Mouse (Mus musculus): ENCODE results near the gene Pdf. TPM values are rescaled to one million over a fixed set of nuclear protein-coding genes. Genes with fewer than 3 reads are reported as not detected.

Pdf gene
- polyA plus RNA-seq, 1 experiment: 31.1 TPM

DNA sequence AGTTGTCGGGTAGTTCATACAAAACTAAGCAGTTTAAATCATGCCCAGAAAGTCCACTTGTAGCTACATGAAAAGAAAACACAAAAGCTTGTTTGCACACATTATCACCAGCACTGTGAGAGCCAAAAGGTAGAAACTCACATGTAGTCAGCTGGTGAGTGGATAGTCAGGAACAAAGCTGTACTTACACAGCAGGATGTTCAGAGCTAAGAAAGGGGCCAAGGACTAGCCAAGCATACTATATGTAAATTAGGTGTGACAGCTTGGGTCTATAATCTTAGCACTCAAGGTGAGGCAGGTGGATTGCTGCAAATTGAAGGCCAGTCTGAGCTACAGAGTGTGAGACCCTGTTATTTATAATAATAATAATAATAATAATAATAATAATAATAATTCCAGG, 14.2 kb upstream of the Pdf start:
- Histone ChIP-seq H3K79me2 (ENCODE audit: control insufficient read depth, insufficient read depth) (peaks cover 7% of the 10 kb centered on the region), H3K27me3 (ENCODE audit: control insufficient read depth, insufficient read depth, insufficient read length) (no peaks in the 10 kb centered on the region), H3ac (ENCODE audit: control insufficient read depth, insufficient read length) (no peak overlapping the region), H3K36me3 (ENCODE audit: control insufficient read depth, insufficient read depth) (peaks cover 14% of the 10 kb centered on the region), H3K4me3 (no peak overlapping the region), H3K4me2 (ENCODE audit: low read depth) (no peak overlapping the region)
- TF ChIP-seq TCF3 (IDR thresholded peaks at IDR 0.05; ENCODE audit: insufficient read length, low read depth): no peak
- TF ChIP-seq POLR2A (IDR thresholded peaks at IDR 0.05; ENCODE audit: insufficient read length, low read depth): no peak
- TF ChIP-seq SRF (IDR thresholded peaks at IDR 0.05; ENCODE audit: control insufficient read depth, insufficient read length, low read depth): no peak
- TF ChIP-seq CEBPB (IDR thresholded peaks at IDR 0.05; ENCODE audit: insufficient read depth, poor library complexity, severe bottlenecking): no peak
- TF ChIP-seq USF1 (IDR thresholded peaks at IDR 0.05; ENCODE audit: low read depth): no peak
- TF ChIP-seq MYOD1 (IDR thresholded peaks at IDR 0.05; ENCODE audit: control insufficient read depth in 1 of 3, insufficient read length in 2 of 3, low read depth in 2 of 3): no peak
- TF ChIP-seq POLR2AphosphoS2 (IDR thresholded peaks at IDR 0.05; ENCODE audit: insufficient read length, low read depth): no peak
- no peak for TF ChIP-seq E2F4 (IDR thresholded peaks at IDR 0.05; ENCODE audit: insufficient read depth)
- TF ChIP-seq MYOG (IDR thresholded peaks at IDR 0.05; ENCODE audit: control insufficient read depth in 1 of 3, insufficient read depth in 1 of 3, insufficient read length in 2 of 3, low read depth in 2 of 3): no peak

GRCm38 (mm10) chr8:107056973-107057369, 8.6 kb upstream of the Pdf start:
- H3K27me3 ChIP-seq (ENCODE audit: control insufficient read depth, insufficient read depth, insufficient read length): no peaks in the 10 kb centered on the region
- peak overlapping the region; percentile 76 for H3ac ChIP-seq (ENCODE audit: control insufficient read depth, insufficient read length)
- H3K36me3 ChIP-seq (ENCODE audit: control insufficient read depth, insufficient read depth): peaks cover 23% of the 10 kb centered on the region
- H3K4me2 ChIP-seq (ENCODE audit: low read depth): peak overlapping the region; percentile 88
- peaks cover 34% of the 10 kb centered on the region for H3K79me2 ChIP-seq (ENCODE audit: control insufficient read depth, insufficient read depth)
- no peak for TF ChIP-seq SRF (IDR thresholded peaks at IDR 0.05; ENCODE audit: control insufficient read depth, insufficient read length, low read depth)
- TF ChIP-seq USF1 (IDR thresholded peaks at IDR 0.05; ENCODE audit: low read depth): no peak
- TF ChIP-seq MYOD1 (IDR thresholded peaks at IDR 0.05; ENCODE audit: control insufficient read depth in 1 of 3, insufficient read length in 2 of 3, low read depth in 2 of 3): peak in 1 of 3 experiments; percentile 22
- no peak for TF ChIP-seq MAX (IDR thresholded peaks at IDR 0.05; ENCODE audit: low read depth)
- TF ChIP-seq CEBPB (IDR thresholded peaks at IDR 0.05; ENCODE audit: insufficient read depth, poor library complexity, severe bottlenecking): no peak
- no peak for TF ChIP-seq MYOG (IDR thresholded peaks at IDR 0.05; ENCODE audit: control insufficient read depth in 1 of 3, insufficient read depth in 1 of 3, insufficient read length in 2 of 3, low read depth in 2 of 3)
- no peak for TF ChIP-seq REST (IDR thresholded peaks at IDR 0.05; ENCODE audit: insufficient read depth, insufficient read length)
- TF ChIP-seq E2F4 (IDR thresholded peaks at IDR 0.05; ENCODE audit: insufficient read depth): no peak
- peak overlapping the region; percentile 93 for H3K4me3 ChIP-seq

GRCm38 (mm10) chr8:107056076-107056972, 7.9 kb upstream of the Pdf start, which contains the start of the genes Cog8 and Nip7:
Cog8 (minus strand) TSS chr8:107056689.
Nip7 (plus strand) TSS chr8:107056877.
- Histone ChIP-seq H3K79me2 (ENCODE audit: control insufficient read depth, insufficient read depth) (peaks cover 34% of the 10 kb centered on the region), H3K36me3 (ENCODE audit: control insufficient read depth, insufficient read depth) (peaks cover 23% of the 10 kb centered on the region), H3K4me2 (ENCODE audit: low read depth) (peak within 1 kb of the TSS; percentile 88), H3K27me3 (ENCODE audit: control insufficient read depth, insufficient read depth, insufficient read length) (no peaks in the 10 kb centered on the region), H3K4me3 (peak within 1 kb of the TSS; percentile 93), H3ac (ENCODE audit: control insufficient read depth, insufficient read length) (peak within 1 kb of the TSS; percentile 76)
- TF ChIP-seq MAX (IDR thresholded peaks at IDR 0.05; ENCODE audit: low read depth) (no peak), USF1 (IDR thresholded peaks at IDR 0.05; ENCODE audit: low read depth) (no peak), TCF12 (IDR thresholded peaks at IDR 0.05; ENCODE audit: insufficient read depth, poor library complexity, severe bottlenecking) (no peak), POLR2A (IDR thresholded peaks at IDR 0.05; ENCODE audit: insufficient read length, low read depth) (peak; percentile 81), POLR2AphosphoS2 (IDR thresholded peaks at IDR 0.05; ENCODE audit: insufficient read length, low read depth) (peak; percentile 67), SRF (IDR thresholded peaks at IDR 0.05; ENCODE audit: control insufficient read depth, insufficient read length, low read depth) (no peak), MYOD1 (IDR thresholded peaks at IDR 0.05; ENCODE audit: control insufficient read depth in 1 of 3, insufficient read length in 2 of 3, low read depth in 2 of 3) (no peak), REST (IDR thresholded peaks at IDR 0.05; ENCODE audit: insufficient read depth, insufficient read length) (no peak)

- Histone ChIP-seq H3K4me2 (ENCODE audit: low read depth) (no peak overlapping the region), H3K36me3 (ENCODE audit: control insufficient read depth, insufficient read depth) (peaks cover 16% of the 10 kb centered on the region), H3K4me3 (no peak overlapping the region), H3K79me2 (ENCODE audit: control insufficient read depth, insufficient read depth) (peaks cover 31% of the 10 kb centered on the region), H3ac (ENCODE audit: control insufficient read depth, insufficient read length) (no peak overlapping the region), H3K27me3 (ENCODE audit: control insufficient read depth, insufficient read depth, insufficient read length) (no peaks in the 10 kb centered on the region)
- no peak for TF ChIP-seq TCF12 (IDR thresholded peaks at IDR 0.05; ENCODE audit: insufficient read depth, poor library complexity, severe bottlenecking)
- TF ChIP-seq POLR2AphosphoS2 (IDR thresholded peaks at IDR 0.05; ENCODE audit: insufficient read length, low read depth): no peak
- no peak for TF ChIP-seq CEBPB (IDR thresholded peaks at IDR 0.05; ENCODE audit: insufficient read depth, poor library complexity, severe bottlenecking)
- TF ChIP-seq USF1 (IDR thresholded peaks at IDR 0.05; ENCODE audit: low read depth): no peak
- TF ChIP-seq MYOD1 (IDR thresholded peaks at IDR 0.05; ENCODE audit: control insufficient read depth in 1 of 3, insufficient read length in 2 of 3, low read depth in 2 of 3): no peak
- no peak for TF ChIP-seq E2F4 (IDR thresholded peaks at IDR 0.05; ENCODE audit: insufficient read depth)
- TF ChIP-seq MYOG (IDR thresholded peaks at IDR 0.05; ENCODE audit: control insufficient read depth in 1 of 3, insufficient read depth in 1 of 3, insufficient read length in 2 of 3, low read depth in 2 of 3): no peak
- no peak for TF ChIP-seq REST (IDR thresholded peaks at IDR 0.05; ENCODE audit: insufficient read depth, insufficient read length)
- TF ChIP-seq MAX (IDR thresholded peaks at IDR 0.05; ENCODE audit: low read depth): no peak
- TF ChIP-seq SRF (IDR thresholded peaks at IDR 0.05; ENCODE audit: control insufficient read depth, insufficient read length, low read depth): no peak
- TF ChIP-seq TCF3 (IDR thresholded peaks at IDR 0.05; ENCODE audit: insufficient read length, low read depth): no peak
- no peak for TF ChIP-seq POLR2A (IDR thresholded peaks at IDR 0.05; ENCODE audit: insufficient read length, low read depth)
Measured at GRCm38 (mm10) chr8:107052046-107052445, 3.6 kb upstream of the Pdf start.
